Mouse (Mus musculus) lung, adult 2 months (tissue): ENCODE measurements around the gene Swt1.
A peak's percentile ranks its signal among the peaks of the same experiment; 100 is the strongest.

ENCODE experiments used
- CTCF ChIP-seq: fragments of 200-500 bp; IDR thresholded peaks from 2 replicates; pipeline ENCODE4 v1.5.1; 2011; ENCODE audit warnings: mild to moderate bottlenecking, low read length, control low read depth; ENCODE audit not compliant: insufficient read depth
- POLR2A ChIP-seq: fragments of 200-500 bp; IDR thresholded peaks from 2 replicates; pipeline ENCODE4 v1.6.1; 2011; ENCODE audit warnings: low read depth, mild to moderate bottlenecking, control low read depth, low read length, borderline replicate concordance; ENCODE audit errors: extremely low read depth

- TF ChIP-seq POLR2A (peak; percentile 97), CTCF (no peak)
Measured at GRCm38 (mm10) chr1:151428263-151429221, at the start of gene Swt1, which contains the start of gene Trmt1l.
